Mouse (Mus musculus) liver, postnatal 0 days (tissue): ENCODE results near the gene Adora2a. TPM values are rescaled to one million over a fixed set of nuclear protein-coding genes. Genes with fewer than 3 reads are reported as not detected.
"Not testable (repeated sequence)": the region's sequence is repeated elsewhere in the genome, so short reads cannot be mapped to it uniquely, and the experiment has no call there.

ENCODE experiments used
- ATAC-seq: fragments of 200-750 bp; cut with Nextera tagmentation; 2 replicates; pipeline ENCODE4 v1.8.0; 2017; ENCODE audit warnings: mild to moderate bottlenecking, moderate library complexity
- DNase-seq: peaks from one replicate; pipeline ENCODE4 v3.0.0-alpha.2; 2016
- H3K27ac ChIP-seq: fragments of 300-500 bp; sonication (generic); 2 replicates; pipeline ENCODE4 v1.5.1; 2014; ENCODE audit warnings: antibody characterized with exemption, moderate library complexity, mild to moderate bottlenecking, low read depth
- H3K27me3 ChIP-seq: fragments of 300-500 bp; sonication (generic); 2 replicates; pipeline ENCODE4 v1.6.1; 2014; ENCODE audit warnings: low read length, control low read depth, mixed read lengths; ENCODE audit not compliant: insufficient read depth
- H3K36me3 ChIP-seq: fragments of 300-500 bp; sonication (generic); replicated peaks from 2 replicates; pipeline ENCODE4 v1.6.1; 2014; ENCODE audit warnings: mild to moderate bottlenecking, control low read depth, low read length, moderate library complexity, mixed read lengths; ENCODE audit not compliant: insufficient read depth
- H3K4me1 ChIP-seq: fragments of 300-500 bp; sonication (generic); 2 replicates; pipeline ENCODE4 v1.6.1; 2014; ENCODE audit warnings: antibody characterized with exemption, mild to moderate bottlenecking, control low read depth; ENCODE audit not compliant: insufficient read depth
- H3K4me2 ChIP-seq: fragments of 300-500 bp; sonication (generic); 2 replicates; pipeline ENCODE4 v1.6.1; 2014; ENCODE audit warnings: low read depth, mild to moderate bottlenecking, low read length, moderate library complexity, mixed read lengths
- H3K4me3 ChIP-seq: fragments of 300-500 bp; sonication (generic); 2 replicates; pipeline ENCODE4 v1.5.1; 2014; ENCODE audit warnings: low read depth, low read length
- H3K9ac ChIP-seq: fragments of 300-500 bp; sonication (generic); replicated peaks from 2 replicates; pipeline ENCODE4 v1.6.1; 2014; ENCODE audit warnings: mild to moderate bottlenecking, moderate library complexity
- H3K9me3 ChIP-seq: fragments of 300-500 bp; sonication (generic); 2 replicates; pipeline ENCODE4 v1.6.1; 2016; ENCODE audit warnings: mild to moderate bottlenecking, control low read depth, low read length, mixed read lengths
- CTCF ChIP-seq: sonication (generic); IDR thresholded peaks from 2 replicates; pipeline ENCODE4 v1.5.1; 2016; ENCODE audit warnings: antibody characterized with exemption, low read depth
- EP300 ChIP-seq: IDR thresholded peaks from 2 replicates; pipeline ENCODE4 v1.6.1; 2016; ENCODE audit warnings: antibody characterized with exemption, low read depth, mild to moderate bottlenecking
- WGBS: fragments of 180-500 bp; shearing (Covaris S2); extraction: QIAGEN DNeasy Blood & Tissue Kit; methylation state at CpG from one replicate; pipeline ENCODE4 v1.1.7; 2014; ENCODE audit not compliant: insufficient replicate concordance; 5-methylcytosine and 5-hydroxymethylcytosine counted together
- polyA plus RNA-seq: library from polyadenylated mRNA; unstranded; fragments of >200 nt; fragmentation: Nextera tagmentation; extraction: Ambion mirVana; gene quantifications from 2 replicates; pipeline ENCODE4 v1.2.1, GENCODE M21; 2015

Gene Adora2a
- polyA plus RNA-seq, 1 experiment from 2014 or later: 1.9 TPM

DNA sequence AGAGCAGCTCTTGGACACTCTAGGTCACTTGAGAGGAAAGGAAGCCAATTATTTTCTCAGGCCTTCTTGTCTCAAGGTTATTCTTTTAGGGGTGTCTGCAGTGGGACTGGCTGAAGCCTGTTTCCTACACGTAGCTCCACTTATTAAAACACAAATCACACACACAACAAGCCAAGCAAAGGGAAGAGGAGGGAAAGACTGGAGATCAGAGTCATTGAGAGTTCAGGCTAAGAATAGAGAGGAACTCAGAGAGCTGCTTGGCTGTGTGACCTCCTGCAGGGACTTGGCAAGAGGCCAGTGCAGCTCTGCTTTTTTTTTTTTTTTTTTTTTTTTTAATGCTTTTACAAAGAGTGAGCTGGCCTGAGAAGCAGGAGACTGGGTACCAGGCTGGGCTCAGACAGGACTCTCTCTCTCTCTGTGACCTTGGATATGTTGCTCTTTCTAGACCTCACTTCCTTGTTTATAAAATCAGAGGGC lies 47.6 kb downstream of the Adora2a start:
- H3K9ac ChIP-seq, H3K4me1 ChIP-seq, H3K36me3 ChIP-seq, H3K4me3 ChIP-seq, H3K27me3 ChIP-seq, H3K4me2 ChIP-seq, H3K9me3 ChIP-seq: not testable (repeated sequence)
- peak; percentile 57 for ATAC-seq
- 0 out of 2 replicates have a peak, but pooled peaks have one; percentile 36 for TF ChIP-seq EP300
- H3K27ac ChIP-seq: 0 out of 2 replicates have a peak overlapping the region, but pooled peaks have one; percentile 22
- 29% methylated on average over 1 of the region's 1 CpGs for WGBS
- DNase-seq: peak; percentile 20

DNA sequence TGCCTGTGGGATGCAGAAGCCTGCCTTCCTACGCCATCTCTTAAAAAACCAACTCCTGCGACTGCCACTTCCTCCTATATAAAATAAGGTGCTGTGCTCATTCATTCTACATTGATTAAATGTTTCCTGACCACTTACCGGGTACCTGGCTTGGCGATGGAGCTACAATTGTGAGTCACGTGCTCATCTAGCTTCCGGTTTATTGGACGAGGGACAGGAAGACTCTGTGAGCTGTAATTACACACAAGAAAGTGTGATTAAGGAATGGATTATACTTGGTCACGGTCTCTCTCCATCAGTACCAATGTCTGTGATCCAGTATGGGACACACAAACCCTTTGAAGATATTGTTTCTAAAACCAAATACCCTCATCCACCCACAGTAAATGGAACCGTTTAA lies 48.1 kb downstream of the Adora2a start:
- Histone ChIP-seq H3K36me3 (no peaks in the 10 kb centered on the region), H3K4me2 (peak overlapping the region; percentile 44; the same call in 1 of the 2 replicates), H3K27me3 (no peaks in the 10 kb centered on the region), H3K9ac (no peak overlapping the region), H3K27ac (no peak overlapping the region), H3K4me3 (no peak overlapping the region), H3K9me3 (no peaks in the 10 kb centered on the region), H3K4me1 (no peaks in the 10 kb centered on the region)
- WGBS: 62% methylated on average over 9 of the region's 9 CpGs
- no peak for TF ChIP-seq EP300
- no peak for TF ChIP-seq CTCF
- ATAC-seq (no peak), DNase-seq (no peak)

DNA sequence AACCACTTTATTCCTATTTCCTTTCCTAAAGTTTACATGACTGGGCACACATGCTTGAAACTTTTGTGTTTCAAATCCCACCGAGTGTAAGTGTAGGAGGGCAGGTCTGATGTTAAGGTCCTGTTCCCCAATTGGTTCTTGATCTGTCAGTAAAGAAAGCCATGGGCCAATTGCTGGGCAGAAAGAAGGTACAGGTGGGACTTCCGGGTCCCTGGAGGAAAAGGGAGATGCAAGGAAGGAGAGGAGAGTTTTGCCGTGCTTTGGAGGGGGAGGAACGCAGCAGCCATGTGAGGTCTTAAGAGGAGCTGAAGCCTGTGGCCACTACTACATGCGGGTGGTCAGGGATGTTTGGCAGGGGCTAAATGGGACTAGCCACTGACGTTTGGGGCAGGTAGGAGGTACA lies 48.6 kb downstream of the Adora2a start:
- no peak overlapping the region for H3K27ac ChIP-seq
- 42% methylated on average over 6 of the region's 6 CpGs for WGBS
- peak overlapping the region; percentile 44 for H3K4me2 ChIP-seq
- DNase-seq: no peak
- H3K9me3 ChIP-seq: no peaks in the 10 kb centered on the region
- no peak for TF ChIP-seq EP300
- H3K36me3 ChIP-seq: no peaks in the 10 kb centered on the region
- H3K4me1 ChIP-seq: no peaks in the 10 kb centered on the region
- ATAC-seq: no peak
- H3K27me3 ChIP-seq: no peaks in the 10 kb centered on the region
- H3K9ac ChIP-seq: no peak overlapping the region
- 0 out of 2 replicates have a peak overlapping the region, but pooled peaks have one; percentile 15 for H3K4me3 ChIP-seq

DNA sequence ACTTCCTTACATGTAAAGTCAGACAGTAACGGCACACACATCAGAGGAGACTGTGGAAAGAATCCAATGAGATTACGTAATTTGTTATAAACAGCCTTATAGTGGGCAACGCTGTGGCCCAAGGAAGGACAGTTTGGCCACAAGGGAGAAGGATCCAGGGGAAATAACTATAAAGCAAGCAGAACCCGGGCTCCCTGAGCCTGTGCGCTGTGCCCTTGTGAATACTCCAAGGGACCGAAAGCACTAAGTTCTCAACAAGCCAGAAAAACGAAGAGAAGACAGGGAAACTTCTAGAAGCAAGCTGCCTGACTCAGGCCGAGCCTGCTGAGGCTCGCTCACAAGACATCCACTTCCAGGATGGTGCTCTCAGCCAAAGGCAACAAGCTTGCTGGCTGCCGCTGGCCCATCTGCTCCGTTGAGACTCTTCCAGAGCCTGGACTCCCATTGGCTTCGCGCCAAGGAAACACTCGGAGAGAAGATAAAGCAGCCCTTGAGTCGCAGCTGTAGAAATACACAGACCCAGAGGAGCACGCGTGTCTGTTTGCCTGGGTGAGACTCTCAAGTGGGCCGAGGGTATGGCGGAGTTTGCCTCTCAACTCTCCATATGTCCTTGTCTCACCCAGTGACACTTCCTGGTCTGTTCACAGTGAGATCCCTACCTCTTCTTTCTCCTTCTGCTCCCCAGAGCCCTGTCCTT lies 57.1 kb downstream of the Adora2a start:
- WGBS: 72% methylated on average over 12 of the region's 19 CpGs
- H3K27me3 ChIP-seq, H3K9ac ChIP-seq, DNase-seq, H3K4me1 ChIP-seq, H3K27ac ChIP-seq, H3K9me3 ChIP-seq, H3K4me3 ChIP-seq, H3K4me2 ChIP-seq, H3K36me3 ChIP-seq, ATAC-seq: not testable (repeated sequence)

DNA sequence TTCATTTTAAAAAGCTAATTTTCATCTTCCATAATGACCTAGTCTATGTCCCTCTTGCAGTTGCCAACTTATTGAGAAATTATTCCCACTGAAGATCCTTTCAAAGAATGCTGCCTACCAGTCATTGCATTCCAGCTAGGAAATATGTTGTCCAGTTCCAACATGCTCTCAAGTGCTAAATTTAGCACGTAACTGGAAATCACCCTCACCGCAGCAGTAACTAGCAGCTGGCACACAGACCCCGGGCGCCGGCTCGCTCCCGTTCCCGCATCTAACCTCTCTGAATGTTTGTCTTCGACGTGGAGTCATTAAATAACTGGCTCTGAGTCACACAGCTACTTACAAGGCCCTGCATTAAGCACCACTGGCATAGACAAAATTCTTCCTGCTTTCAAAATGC lies 62.0 kb downstream of the Adora2a start:
- Histone ChIP-seq H3K9me3 (no peaks in the 10 kb centered on the region), H3K36me3 (no peaks in the 10 kb centered on the region), H3K27me3 (no peaks in the 10 kb centered on the region), H3K4me1 (no peaks in the 10 kb centered on the region), H3K4me3 (no peak overlapping the region), H3K4me2 (no peak overlapping the region), H3K9ac (no peak overlapping the region), H3K27ac (no peak overlapping the region)
- ATAC-seq: no peak
- TF ChIP-seq CTCF (no peak), EP300 (no peak)
- WGBS: 87% methylated on average over 10 of the region's 10 CpGs
- DNase-seq: no peak

Other genes with a start within 250 kb of the Adora2a start
- gene Specc1l, start 104.8 kb upstream of the Adora2a start, polyA plus RNA-seq: 3.5 and 4.0 TPM in 2 replicates
- 84.2 and 103 TPM in 2 replicates for gene Upb1, start 84.2 kb downstream of the Adora2a start, polyA plus RNA-seq
- 51.9 and 58.8 TPM in 2 replicates for gene Snrpd3, start 200.7 kb downstream of the Adora2a start, polyA plus RNA-seq
- gene Gucd1, start 201.1 kb downstream of the Adora2a start, polyA plus RNA-seq: 45.2 and 45.6 TPM in 2 replicates
- gene Lrrc75b, start 243.5 kb downstream of the Adora2a start, polyA plus RNA-seq: 0.05 and 0.06 TPM in 2 replicates
- gene Ggt1, start 244.7 kb downstream of the Adora2a start, polyA plus RNA-seq: 27.4 and 28.6 TPM in 2 replicates